Mouse (Mus musculus) common myeloid progenitor, adult 5-6 weeks (primary cell): ENCODE results near the gene Olfr201. TPM values are rescaled to one million over a fixed set of nuclear protein-coding genes. Genes with fewer than 3 reads are reported as not detected.
"Not testable (repeated sequence)": the region's sequence is repeated elsewhere in the genome, so short reads cannot be mapped to it uniquely, and the experiment has no call there.

Experiments
- ATAC-seq: replicated peaks from 2 replicates; pipeline ENCODE4 v1.8.0; 2016; ENCODE audit warnings: low read depth, mild to moderate bottlenecking, moderate TSS enrichment, inconsistent platforms; ENCODE audit not compliant: poor library complexity, severe bottlenecking
- total RNA-seq: library from RNA; stranded (forward); fragments of 200-1000, 187-1606 nt; gene quantifications from 2 replicates; pipeline ENCODE4 v1.2.3, GENCODE M21; 2017

Gene Olfr201
- not detected in 2 replicates for total RNA-seq

DNA sequence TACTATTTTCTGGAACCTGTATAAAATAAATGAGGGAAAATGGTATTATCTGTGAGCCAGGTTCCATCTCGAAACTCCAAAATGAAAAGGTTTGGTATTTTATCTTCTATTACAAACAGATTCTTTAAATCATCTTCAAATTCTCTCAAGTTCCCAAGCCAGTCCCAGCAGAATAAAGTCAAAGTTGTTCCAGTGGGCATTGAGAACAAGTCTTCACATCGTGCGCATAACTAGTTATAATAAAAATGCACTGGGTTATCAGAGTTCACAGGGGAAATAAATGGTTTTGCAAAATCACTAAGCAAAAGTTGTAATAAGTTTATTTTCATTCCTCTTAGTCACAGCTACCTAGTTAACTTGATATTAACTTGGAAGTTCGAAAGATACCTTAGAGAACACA is at the start of gene Olfr201:
TSS of gene Olfr201 (minus strand) at position 101 of the 400 bp plus-strand sequence.
- ATAC-seq: not testable (repeated sequence)

DNA sequence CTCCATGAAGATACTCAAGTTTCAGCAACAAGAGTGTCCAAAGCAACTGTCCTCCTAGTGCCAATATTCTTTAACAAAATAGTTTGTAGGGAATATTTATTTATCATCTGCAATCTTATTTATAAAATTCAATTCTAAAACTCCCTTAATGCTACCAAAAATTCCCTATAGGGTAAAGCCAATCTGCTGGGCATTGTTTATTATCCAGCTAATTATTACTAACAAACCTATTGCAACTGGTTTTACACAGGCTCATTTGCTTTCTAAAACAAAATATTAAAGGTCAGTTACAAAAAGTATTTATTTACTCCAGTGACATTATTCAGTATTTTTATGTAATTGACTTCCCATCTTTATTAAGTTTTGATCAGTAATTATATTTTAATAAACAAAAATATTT is 45.7 kb upstream of the Olfr201 start, which contains the start of gene Olfr204:
TSS of gene Olfr204 (minus strand) at position 101 of the 400 bp plus-strand sequence.
- ATAC-seq: no peak

DNA sequence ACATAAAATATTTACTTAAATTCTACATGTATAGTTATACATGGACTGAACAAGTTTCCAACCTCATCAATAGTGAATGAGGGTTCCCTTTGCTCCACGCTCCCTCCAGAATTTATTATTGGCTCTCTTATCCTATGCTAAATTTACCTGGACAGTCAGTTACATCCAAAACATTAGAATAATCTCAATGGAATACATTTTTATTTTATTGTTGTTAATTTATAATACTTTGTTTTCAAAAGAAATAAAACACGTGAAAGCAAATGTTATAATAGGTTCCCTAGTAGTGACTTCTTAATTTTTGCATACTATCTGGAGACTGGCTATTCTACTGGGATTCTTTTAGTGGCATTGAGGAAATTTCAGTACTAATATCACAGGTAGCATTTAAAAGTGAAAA is 26.1 kb upstream of the Olfr201 start, which contains the start of gene Olfr203:
TSS of gene Olfr203 (plus strand) at position 301 of the 400 bp plus-strand sequence.
- ATAC-seq: no peak

DNA sequence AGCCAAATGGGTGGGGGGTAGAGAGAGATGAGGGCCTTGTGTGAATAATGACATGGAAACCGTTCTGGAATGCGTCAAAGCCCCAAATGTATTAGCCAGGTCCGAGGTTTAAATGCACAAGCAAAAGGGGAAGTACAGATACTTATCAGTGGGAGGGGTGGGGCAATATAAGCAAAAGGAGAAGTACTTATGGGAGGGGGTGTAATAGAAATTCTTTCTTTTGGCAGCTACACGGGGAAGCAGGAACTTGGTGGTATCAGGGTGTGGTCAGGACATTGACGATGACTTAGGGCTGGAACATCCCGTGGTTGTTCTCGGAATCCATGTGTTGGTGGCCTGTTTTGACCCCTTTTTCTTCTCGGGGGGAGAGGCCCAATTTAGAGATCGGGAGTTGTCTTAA is 15.1 kb upstream of the Olfr201 start:
- not testable (repeated sequence) for ATAC-seq

DNA sequence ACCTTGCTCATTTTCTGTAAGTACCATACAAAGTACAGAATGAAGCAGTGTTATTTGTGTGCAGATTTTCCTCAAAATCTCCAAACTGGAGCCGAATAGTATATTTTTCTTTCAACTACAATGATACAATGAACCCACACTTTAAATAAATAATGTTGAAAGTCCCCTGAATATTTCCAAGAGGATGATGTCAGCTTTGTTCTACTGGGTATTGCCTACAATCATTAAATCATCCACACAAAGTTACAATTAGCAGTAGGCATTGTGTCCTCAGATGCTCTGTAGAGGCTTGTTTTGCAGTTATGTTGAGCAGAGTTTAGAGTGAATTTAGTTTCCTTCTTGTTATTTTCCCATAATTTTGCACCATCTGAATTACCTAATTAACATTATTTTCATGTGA is 14.3 kb upstream of the Olfr201 start, which contains the start of gene Olfr202:
TSS of gene Olfr202 (minus strand) at position 101 of the 400 bp plus-strand sequence.
- no peak for ATAC-seq

DNA sequence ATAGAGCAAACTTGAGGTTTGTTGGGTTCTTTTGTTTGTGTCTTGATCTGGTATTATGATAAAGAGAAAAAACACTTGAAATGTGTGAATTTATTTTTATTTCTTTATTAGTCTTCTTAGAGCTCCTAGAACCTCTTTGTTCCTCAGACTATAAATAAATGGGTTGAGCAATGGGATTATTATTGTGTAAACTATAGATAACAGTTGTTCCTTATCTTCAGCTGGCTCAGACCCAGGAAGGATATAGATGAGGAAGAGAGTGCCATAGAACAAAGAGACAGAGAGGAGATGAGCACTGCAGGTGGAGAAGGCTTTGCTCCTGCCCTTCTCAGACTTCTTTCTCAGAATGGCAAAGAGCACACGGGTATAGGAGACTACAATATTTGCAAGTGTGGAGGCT is 11.0 kb upstream of the Olfr201 start:
- ATAC-seq: no peak

DNA sequence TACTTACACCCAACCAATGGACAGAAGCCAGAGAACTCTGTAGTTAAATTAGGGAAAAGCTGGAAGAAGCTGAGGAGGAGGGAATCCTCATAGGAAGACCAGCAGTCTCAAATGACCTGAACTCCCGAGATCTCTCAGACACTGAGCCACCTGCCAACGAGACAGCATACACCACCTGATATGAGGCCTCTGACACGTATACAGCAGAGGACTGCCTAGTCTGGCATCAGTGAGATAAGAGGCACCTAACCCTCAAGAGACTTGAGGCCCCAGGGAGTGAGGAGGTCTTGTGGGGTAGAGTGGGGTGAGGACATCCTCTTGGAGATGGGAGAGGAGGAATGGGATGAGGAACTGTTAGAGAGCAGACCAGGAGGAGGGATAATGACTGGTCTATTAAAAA is 8.1 kb upstream of the Olfr201 start:
- no peak for ATAC-seq

DNA sequence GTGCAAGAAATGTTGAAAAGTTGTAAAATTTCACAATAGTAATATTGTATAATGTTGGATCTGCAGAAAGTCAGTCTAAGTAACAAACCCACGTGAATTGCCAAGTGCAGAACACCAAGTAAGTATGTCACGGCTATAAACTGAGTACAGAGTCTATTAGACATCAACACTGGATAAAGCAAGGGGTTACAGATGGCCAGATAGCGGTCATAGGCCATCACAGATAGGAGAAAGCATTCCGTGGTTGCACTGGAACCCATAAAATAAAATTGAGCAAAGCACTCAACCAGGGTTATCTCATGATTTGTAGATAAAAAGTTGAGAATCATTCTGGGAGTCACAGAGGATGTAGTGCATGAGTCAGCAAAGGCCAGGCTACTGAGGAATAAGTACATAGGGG is 3.3 kb downstream of the Olfr201 start:
- not testable (repeated sequence) for ATAC-seq

DNA sequence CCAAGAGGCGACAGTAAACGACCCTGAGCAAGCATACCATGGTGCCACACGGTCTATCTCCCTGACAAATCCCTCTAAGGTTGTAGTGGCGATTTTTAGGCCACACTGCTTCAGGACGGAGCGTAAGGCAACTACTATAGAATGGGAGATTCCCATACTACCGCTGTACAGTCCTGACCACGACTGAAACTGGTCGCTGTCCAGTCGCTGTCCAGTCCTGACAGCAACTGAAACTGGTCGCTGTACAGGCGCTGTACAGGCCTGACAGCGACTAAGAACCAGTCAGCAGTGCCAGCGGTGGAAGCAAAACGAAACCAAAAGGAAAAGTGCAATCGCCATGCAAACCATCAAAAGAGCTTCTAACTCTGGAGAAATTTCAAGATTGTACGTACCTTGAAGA is 22.7 kb downstream of the Olfr201 start:
- no peak for ATAC-seq

DNA sequence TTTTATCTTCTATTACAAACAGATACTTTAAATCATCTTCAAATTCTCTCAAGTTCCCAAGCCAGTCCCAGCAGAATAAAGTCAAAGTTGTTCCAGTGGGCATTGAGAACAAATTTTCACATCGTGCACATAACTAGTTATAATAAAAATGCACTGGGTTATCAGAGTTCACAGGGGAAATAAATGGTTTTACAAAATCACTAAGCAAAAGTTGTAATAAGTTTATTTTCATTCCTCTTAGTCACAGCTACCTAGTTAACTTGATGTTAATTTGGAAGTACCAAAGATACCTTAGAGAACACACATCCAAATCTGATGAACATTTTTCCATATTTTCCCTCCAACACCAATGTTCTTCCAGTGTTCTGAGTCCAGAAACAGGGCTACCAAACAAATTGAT is 52.8 kb downstream of the Olfr201 start, which contains the start of gene Olfr199:
TSS of gene Olfr199 (minus strand) at position 101 of the 400 bp plus-strand sequence.
- not testable (repeated sequence) for ATAC-seq

DNA sequence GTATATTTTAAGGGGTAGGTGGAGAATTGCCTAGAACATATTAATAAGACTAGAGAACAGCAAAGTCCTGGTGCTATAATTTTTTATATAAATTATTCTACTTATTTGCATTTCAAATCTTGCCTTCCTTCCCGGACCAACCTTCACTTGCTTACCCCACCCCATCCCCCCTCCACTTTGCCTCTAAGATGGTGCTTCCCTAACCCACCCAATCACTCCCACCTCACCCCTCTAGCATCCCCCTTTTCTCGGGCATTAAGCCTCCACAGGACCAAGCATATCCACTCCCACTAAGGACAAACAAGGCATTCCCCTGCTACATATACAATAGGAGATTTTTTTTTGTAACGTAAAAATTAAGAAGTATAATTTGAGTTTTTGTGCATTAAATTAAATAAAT is 54.6 kb downstream of the Olfr201 start:
- not testable (repeated sequence) for ATAC-seq

Other genes starting within 250 kb of the Olfr201 start
- gene Olfr186, start 242.3 kb downstream of the Olfr201 start, total RNA-seq: not detected in 2 replicates
- not detected in 2 replicates for gene Olfr187, start 232.9 kb downstream of the Olfr201 start, total RNA-seq
- gene Olfr190, start 194.6 kb downstream of the Olfr201 start, total RNA-seq: not detected in 2 replicates
- not detected in 2 replicates for gene Olfr191, start 182.8 kb downstream of the Olfr201 start, total RNA-seq
- gene Olfr193, start 160.8 kb downstream of the Olfr201 start, total RNA-seq: not detected in 2 replicates
- not detected in 2 replicates for gene Olfr194, start 151.6 kb downstream of the Olfr201 start, total RNA-seq
- gene Olfr195, start 125.6 kb downstream of the Olfr201 start, total RNA-seq: not detected in 2 replicates
- not detected in 2 replicates for gene Olfr196, start 102.2 kb downstream of the Olfr201 start, total RNA-seq
- not detected in 2 replicates for gene Olfr198, start 69.1 kb downstream of the Olfr201 start, total RNA-seq
- gene Olfr199, start 52.9 kb downstream of the Olfr201 start, total RNA-seq: not detected in 2 replicates
- gene Olfr202, start 14.2 kb upstream of the Olfr201 start, total RNA-seq: not detected in 2 replicates
- not detected in 2 replicates for gene Olfr203, start 26.2 kb upstream of the Olfr201 start, total RNA-seq
- not detected in 2 replicates for gene Olfr204, start 45.6 kb upstream of the Olfr201 start, total RNA-seq
- not detected in 2 replicates for gene Olfr205, start 58.5 kb upstream of the Olfr201 start, total RNA-seq
- gene Olfr206, start 76.6 kb upstream of the Olfr201 start, total RNA-seq: not detected in 2 replicates
- gene Olfr209, start 91.4 kb upstream of the Olfr201 start, total RNA-seq: not detected in 2 replicates
- gene Gabrr3, start 134.7 kb upstream of the Olfr201 start, total RNA-seq: not detected in 2 replicates
- 69.3 and 69.6 TPM in 2 replicates for gene Riox2, start 199.1 kb upstream of the Olfr201 start, total RNA-seq